Mouse (Mus musculus) frontal cortex, adult 2 months (tissue): ENCODE measurements at regions not wholly inside any gene's neighbourhood (a gene's known extent, or its start where the extent isn't known, plus 50 kb on each side); places are given as distances from the start of the nearest gene placed in this dataset.
"Not testable (repeated sequence)": the region's sequence is repeated elsewhere in the genome, so short reads cannot be mapped to it uniquely, and the experiment has no call there.

Experiments used
- DNase-seq, 2 experiments: peaks; one replicate each; pipeline ENCODE4 v3.0.0; 2022; ENCODE audit warnings: low spot score in 1 of 2; ENCODE audit errors: extremely low spot score in 1 of 2

DNA sequence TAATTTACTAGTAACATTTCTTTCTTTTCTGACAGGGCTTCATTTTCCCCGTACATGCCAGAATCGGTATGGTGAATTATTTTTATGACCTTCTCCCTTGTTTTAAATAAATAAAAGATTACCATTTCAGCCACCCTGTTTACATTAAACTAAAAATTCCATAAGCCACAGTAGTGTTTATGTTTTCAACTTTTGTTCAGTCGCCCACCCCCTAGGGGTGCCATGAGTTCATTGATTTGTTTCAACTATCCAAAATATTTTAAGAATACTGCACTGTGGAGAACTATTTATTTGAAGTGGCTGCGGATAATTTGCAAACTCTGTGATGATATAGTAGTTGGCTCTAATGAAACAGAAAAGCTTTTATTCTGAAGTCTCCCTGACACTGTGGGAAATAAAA, 132.9 kb downstream of the Tfec start:
- DNase-seq: no peak

DNA sequence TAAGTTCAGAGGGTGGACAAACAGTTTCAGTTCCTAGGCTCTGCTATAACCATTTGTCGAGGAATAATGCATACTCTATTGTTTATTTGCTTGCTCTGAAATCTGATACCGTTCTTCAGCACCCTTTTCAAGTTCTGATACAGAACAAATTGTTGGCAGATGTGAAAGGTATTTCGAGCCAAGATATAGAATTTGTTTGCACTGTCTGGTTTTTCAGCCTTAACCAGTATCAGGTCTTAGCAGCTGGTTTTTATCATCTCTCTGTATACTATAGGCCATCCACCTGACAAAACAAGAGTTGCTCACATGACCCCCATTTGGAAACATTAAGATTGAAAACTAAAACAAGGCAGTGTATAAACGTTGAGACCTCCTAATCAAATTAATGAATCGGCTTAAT, 133.5 kb downstream of the Tfec start:
- no peak for DNase-seq

DNA sequence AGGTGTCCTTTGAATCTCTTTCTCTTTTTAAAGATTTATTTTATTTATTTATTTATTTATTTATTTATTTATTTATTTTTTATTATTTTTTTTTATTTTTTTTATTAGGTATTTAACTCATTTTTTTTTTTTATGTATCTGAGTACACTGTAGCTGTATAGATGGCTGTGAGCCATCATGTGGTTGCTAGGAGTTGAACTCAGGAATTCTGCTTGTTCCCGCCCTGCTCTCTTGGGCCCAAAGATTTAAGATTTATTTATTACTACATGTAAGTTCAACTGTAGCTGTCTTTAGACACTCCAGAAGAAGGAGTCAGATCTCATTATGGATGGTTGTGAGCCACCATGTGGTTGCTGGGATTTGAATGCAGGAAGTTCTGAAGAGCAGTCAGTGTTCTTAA, 143.2 kb downstream of the Tfec start:
- not testable (repeated sequence) for DNase-seq

DNA sequence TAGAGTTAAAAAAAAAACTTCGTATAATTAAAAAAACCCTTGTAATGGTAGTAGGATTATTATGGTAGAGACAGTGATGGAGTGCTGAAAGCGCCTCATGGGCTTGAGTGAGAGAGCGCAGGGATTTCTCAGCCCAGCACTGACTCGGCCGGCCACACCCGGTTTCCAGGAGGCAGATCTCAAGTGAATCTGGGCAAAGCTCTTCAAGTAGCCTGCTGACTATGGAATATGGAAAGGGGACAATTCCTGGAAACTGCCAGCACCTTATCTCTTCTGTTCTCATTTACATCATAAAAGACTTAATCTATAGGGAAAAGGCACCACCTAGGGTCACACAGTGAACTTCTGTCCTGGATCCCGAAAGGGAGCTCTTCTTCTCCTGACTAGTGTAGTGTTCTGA, 165.1 kb downstream of the Tfec start:
- DNase-seq: no peak

DNA sequence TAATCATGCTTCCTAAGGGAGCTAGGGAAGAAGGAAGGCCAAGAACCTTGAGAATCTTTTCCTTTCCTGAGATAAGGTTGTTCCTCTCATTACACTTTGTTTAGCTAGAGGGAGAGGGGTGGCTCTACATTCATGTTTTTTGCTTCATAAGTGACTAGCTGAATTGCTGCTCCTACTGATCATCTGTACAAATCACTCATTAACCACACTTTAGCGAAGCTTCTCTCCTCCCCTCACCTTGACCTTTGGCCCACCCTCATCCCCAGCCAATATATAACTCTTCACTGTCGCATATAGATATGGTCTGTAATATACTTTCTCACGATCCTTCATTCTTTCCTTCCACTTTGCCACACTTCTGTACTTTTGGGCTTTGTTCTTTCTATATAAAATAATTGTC, 166.1 kb downstream of the Tfec start:
- DNase-seq: no peak

DNA sequence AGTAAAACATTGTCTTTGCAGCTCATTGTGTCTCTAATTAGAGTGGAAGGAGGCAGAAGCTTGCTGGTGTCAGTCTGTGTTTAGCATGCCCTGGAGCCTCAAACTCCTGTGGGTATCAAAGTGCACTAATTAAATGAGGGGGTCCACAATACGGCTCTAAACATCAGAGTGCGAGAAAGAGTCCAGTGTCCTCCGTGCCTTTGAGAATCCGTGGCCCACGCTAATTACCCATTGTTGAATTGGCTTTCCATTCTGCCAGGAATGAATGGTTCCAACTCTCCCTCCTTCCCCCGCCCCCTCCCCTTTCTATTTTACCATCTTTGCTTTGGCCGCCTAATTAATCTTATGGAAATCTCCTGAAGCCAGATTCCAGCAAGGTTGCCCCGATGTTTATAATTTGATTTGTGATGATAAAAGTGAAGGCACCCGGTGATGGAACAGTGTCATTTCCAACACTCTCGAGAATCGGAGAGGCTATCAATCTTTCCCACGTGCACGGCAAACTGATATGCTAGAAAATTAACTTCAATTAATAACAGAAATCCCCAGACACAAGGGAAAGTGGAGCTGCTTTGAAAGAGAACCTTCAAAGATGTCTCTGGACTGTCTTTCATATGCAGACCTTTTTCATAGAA, 170.9 kb downstream of the Tfec start:
- no peak for DNase-seq

DNA sequence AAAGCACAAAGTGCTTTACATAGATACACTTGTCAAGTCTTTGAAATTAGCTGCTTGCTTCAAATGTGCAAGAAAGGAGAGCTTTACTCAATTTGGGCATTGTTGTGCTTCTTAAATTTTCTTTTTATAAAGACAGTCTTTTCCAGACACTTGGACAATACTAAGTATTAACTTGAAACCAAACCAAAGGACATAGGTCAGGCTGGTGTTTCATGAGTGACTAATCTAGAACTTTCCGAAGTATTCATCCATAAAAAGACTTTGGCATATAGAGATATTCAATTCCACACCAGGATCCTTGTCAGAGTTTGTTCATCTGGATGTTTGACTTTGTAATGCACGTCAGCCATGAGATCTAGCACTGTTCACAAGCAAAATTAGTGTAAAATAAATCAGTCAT, 173.0 kb downstream of the Tfec start:
- no peak for DNase-seq

DNA sequence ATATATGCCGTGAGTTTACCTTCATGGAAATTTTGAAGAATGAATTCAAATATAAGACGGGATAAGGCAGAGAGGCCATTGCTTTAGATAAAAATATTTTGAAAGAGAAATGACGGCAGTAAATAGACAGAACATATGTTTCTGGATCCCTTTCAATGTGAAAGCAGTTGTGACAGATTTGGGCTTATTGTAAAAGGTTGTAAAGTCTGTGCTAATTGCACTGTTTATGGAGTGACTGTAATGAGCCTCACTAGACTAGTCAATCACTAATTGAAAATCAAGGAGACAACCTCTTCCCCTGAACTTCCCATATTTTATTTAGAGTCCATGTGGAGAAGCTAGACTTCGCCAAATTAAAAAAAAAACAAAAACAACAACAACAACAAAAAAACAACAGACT, 193.7 kb downstream of the Tfec start:
- DNase-seq: no peak

DNA sequence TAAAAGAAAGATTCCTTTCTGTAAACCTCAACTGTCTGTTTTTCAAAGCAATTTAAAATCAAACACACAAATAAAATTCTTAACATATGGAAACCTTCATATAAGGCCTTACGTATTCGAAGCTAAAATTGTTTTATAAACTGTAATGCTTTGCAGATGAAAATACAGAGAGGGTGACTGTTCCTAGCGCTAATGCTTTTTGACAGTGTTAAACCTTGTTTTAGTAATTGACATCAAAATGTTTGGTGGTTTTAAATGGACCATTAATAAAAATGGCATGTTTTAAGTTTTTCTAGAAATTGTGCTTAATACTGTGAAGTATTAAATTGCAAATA, 194.9 kb downstream of the Tfec start:
- no peak for DNase-seq

DNA sequence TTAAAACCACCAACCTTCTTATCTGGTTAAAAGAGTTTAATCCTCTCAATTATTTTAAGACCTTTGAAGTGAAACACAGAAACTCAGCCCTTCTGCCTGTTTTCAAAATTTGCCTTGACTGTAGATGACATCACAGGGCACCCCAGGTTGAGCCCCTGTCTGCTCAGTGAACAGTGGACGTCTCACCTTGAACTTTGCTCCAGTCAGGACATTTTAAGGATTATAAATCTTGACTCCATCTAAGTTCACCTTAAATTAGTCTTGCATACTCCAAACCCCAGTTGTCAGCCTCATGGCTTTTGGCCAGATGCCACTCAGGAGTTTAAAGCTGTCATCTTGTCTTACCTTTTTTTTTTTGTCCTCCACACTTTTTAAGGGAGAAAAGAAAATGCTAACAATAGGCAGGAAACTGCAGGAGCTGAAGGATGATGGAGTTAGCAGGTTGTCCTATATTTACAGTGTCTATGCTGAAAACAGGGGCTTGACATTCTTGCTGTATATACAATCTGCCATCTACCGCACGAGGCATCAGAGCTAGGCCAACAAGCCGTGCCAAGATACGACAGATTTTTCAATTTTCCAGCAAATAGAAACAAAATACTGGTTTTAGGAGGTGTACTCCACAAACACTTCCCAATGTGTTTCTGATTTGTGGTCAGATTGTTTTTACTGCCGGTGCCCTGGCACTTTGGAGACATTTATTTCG, 195.4 kb downstream of the Tfec start:
- no peak for DNase-seq

DNA sequence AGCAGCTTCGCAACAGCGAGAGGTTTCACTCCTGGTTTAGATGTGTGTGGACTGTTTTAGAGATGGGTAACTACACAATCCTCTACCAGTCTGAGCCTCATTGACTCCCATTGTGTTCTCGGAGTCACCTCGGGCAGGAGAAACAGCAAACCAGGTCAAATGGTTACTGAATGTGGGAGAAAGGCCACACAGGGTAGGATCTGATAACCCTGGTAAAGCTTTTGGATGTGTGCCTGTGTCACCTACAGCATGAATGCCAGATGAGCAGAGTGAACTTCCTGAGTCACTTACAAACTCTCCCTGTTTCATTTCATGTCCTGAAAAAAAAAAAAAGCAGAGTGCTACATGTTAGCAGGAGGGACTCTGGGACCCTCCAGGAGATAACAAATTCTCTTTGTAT, 201.0 kb downstream of the Tfec start:
- no peak for DNase-seq

DNA sequence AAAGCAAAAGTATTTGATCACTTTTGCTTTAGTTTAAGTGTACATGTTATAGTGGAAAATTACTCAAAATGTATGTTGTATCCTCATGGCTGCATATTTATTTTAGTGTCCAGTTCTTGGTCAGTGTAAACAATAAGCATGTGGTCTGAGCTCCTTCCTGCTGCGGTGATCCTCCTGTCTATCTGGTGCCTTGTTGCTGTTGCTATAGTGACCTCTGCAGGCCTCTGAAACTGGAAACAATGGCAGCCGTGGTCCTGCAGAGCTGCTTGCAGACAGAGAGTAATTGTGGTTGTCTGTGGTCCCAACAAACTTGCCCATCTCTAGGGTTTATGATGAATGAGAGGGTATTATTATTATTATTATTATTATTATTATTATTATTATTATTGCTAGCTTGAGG, 230.2 kb downstream of the Tfec start:
- peak in 1 of 2 experiments; percentile 1 for DNase-seq

DNA sequence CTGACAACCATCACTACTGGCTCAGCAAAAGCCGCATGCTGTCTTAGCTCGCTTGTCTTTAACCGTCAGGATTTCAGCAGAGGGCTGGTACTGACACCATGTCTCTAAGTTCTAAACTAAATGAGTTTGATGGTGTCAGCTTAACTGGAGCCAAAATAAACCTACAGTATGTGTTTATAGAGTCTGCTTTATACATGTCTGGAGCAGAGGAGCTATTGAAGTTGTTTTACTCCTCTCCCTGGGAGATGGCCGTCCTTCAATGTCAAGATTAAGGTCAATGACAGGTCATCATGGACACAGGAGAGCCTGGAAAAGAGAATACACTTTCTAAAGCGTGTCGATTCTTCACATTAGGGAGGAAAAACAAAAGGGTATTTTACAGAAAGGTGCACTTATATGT, 231.0 kb downstream of the Tfec start:
- no peak for DNase-seq

DNA sequence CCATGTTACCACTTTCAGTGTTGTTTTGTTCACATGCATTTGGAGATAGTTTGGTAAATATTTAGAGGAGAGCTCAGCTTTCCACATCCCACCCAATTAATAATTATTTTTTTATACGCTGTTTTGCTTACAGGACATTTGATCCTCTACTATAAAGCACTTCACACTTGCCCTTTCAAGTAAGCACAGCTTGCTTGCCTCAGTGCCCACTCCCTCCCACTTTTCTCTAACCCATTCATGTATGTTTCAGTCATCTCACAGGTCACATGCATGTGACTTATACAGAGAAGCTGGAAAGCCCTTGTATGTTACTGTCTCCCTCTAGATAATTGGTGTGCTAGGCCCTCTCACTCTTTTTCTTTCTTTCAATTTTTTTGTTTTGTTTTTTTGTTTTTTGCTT, 252.0 kb downstream of the Tfec start:
- DNase-seq: no peak

DNA sequence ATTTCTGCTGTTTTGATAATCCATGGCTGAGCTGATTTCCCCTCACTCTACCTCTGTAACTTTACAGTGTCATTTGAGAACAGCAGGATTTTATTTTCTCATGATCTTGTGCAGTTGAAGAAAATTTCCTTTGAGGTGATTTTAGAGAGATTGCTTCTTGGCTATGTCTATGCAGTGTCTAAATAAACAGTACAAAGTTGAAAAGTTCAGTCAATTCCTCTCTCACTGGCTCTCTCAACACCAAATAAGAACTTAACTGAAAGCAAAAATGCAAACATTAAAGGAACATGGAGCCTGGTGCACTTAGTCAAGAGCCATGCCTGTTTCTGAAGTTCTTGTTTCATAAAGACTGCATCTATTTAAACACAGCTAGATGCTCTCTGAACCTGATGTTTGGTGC, 254.7 kb downstream of the Tfec start:
- DNase-seq: no peak

DNA sequence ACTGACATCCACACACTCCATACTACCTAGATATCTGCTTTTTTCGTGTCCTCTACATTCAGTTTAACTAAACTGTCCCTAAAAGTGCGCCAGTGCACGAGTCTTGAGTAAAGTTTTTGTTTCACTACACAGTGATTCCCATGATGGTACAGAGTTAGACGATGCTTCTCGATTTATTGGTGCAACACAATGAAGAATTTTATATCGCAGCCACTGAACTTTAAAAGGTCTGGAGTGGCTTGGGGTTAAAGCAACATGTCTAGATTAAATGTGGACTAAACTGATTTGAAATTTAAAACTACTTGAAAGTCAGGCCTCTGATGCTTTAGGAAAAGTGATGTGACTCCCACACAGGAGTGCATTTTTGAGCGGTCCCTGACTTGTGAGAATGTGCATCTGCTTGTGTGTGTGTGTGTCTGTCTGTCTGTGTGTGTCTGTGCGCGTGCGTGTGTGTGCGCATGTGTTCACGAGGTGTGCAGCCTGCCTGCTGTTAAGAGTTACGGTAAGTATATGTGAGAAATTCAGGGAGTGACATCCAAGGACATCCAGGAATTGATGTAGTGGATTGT, 261.4 kb downstream of the Tfec start:
- no peak for DNase-seq

DNA sequence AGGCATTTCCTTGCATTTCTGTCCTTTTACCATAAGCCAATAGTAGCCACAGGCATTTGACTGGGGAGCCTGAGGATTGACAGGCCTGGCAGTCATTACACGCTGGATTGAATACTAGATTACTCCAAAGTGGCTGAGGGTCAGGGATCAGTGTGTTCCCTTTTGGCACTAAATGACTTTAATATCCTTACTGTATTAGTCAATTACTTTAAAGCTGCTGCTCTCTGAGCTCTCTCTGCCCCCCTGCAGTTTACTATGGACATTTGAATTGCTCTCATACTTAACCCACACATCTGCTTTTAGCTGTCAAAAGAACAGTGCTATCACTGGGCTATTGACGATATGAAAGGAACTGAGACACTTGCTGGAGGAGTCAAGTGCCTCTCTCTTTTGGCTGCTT, 262.1 kb downstream of the Tfec start:
- DNase-seq: no peak

DNA sequence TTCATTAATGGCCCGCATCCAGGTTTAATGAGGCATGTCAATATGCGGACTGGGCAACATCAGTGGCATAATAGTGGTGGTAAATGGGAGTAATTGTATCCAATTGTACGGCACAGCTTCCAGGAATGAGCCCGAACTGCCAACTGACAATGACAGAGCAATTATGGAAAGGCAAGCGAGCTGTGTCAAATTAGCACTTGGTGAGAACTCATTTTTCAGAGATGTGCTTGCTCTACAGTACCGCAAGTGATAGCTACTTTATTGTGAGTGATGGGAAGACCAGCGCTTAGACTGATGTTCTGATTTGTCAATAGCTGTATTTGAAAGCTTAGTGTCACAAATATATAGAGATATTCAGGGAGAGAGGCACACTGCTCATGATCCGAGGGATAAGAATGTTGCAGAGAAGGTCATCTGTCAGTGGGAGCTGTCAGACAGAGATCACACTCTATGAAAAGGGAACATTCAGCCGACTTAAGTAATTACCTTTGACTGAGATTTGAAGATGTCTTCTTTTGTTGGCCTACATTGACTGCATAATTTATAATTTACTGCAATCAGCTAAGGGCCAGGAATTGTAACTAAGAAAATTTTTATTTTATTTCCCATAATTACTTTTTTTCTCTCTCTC, 290.7 kb downstream of the Tfec start:
- DNase-seq: peak in 1 of 2 experiments; percentile 3

DNA sequence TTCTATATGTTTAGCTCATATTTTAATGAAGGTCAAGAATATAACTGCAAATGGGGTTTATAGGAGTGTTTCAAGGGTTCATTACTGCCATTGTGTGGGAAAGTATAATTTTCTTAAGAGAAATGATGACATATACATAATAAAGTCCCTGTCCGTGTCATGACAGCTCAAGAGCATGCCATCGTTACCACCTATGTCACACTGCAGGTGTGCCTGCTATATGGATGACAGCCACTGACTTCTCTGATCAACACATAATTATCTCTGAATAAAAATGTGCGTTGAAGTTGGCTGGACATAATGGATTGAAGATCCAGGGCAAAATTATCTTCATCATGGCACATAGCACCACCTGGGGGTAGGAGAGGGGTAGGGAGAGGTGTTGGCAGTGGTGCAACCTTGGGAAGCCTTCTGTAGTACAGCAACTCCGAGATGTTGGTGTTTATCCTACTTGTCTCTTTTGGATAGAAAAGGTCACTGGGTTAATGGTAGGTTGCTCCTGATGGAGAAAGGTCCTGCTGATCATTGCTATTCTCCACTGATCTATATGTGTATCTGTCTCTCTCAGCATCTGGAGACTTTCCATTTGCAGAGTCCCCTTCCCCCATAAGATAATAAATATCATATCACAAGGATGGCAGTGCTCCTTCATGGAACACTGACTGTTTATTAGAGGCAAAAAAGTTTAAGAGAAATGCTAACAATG, 291.4 kb downstream of the Tfec start:
- DNase-seq: no peak

DNA sequence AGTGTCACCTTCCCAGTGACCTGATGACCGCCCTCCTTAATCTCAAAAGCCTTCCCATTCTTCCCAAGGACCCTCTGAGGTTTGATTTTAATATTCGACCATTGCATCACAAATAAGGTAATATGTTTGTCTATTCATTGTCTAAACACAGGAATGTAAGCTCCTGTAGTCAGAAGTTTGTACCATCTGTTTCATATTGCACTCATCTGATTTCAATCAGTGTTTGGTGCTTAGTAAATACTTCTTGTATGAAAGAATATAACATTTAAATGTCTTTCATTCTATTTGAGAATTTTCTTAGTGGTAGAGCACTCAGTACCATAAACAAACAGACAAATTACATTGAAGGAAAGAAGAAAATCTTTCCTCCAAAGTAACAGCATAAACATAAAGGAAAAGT, 305.8 kb downstream of the Tfec start:
- DNase-seq: no peak

DNA sequence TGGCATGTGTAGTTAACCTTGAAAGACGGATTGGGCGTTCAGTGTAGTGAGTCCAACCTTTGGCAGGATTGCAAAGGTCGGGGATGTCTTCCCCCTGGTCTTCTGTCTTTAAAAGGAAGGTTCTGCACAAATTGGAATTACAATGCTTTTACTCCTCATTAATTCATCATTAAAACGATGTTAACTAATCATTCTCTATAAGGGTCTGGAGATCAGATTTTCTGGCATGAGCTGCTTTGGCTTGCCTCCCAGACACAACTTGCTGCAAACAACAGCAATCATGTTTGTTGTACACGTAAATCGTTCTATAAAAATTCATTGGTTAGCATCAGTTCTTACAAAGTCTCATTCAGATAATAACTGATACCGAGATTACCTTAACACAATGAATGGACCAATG, 315.9 kb downstream of the Tfec start:
- no peak for DNase-seq
